Mouse (Mus musculus) heart, embryonic 11.5 days (tissue): Measurements from ENCODE around the gene Slc30a3. TPM values are rescaled to one million over a fixed set of nuclear protein-coding genes. Genes with fewer than 3 reads are reported as not detected.

ENCODE experiments used
- ATAC-seq: fragments of 200-750 bp; cut with Nextera tagmentation; replicated peaks from 2 replicates; pipeline ENCODE4 v1.8.0; 2017; ENCODE audit warnings: moderate library complexity; ENCODE audit not compliant: insufficient number of reproducible peaks, low FRiP score, low TSS enrichment
- H3K27ac ChIP-seq: fragments of 300-500 bp; sonication (generic); 2 replicates; pipeline ENCODE4 v1.5.1; 2014; ENCODE audit warnings: mild to moderate bottlenecking, low read depth, low read length
- H3K27me3 ChIP-seq: fragments of 300-500 bp; sonication (generic); 2 replicates; pipeline ENCODE4 v1.6.1; 2014; ENCODE audit warnings: mild to moderate bottlenecking, low read length, mixed read lengths; ENCODE audit not compliant: control insufficient read depth, insufficient read depth
- H3K36me3 ChIP-seq: fragments of 300-500 bp; sonication (generic); 2 replicates; pipeline ENCODE4 v1.6.1; 2014; ENCODE audit warnings: mild to moderate bottlenecking, low read length, moderate library complexity, mixed read lengths; ENCODE audit not compliant: control insufficient read depth, insufficient read depth
- H3K4me1 ChIP-seq: fragments of 300-500 bp; sonication (generic); 2 replicates; pipeline ENCODE4 v1.6.1; 2014; ENCODE audit warnings: low read length; ENCODE audit not compliant: control insufficient read depth, insufficient read depth
- H3K4me2 ChIP-seq: fragments of 300-500 bp; sonication (generic); 2 replicates; pipeline ENCODE4 v1.6.1; 2014; ENCODE audit warnings: mild to moderate bottlenecking, moderate library complexity
- H3K4me3 ChIP-seq: fragments of 300-500 bp; sonication (generic); 2 replicates; pipeline ENCODE4 v1.5.1; 2014; ENCODE audit warnings: low read depth, low read length
- H3K9ac ChIP-seq: fragments of 300-500 bp; sonication (generic); 2 replicates; pipeline ENCODE4 v1.6.1; 2014; ENCODE audit warnings: mild to moderate bottlenecking, low read depth, low read length, moderate library complexity
- H3K9me3 ChIP-seq: fragments of 300-500 bp; sonication (generic); replicated peaks from 2 replicates; pipeline ENCODE4 v1.6.1; 2016; ENCODE audit warnings: low read length; ENCODE audit not compliant: control insufficient read depth
- WGBS: fragments of 180-500 bp; shearing (Covaris S2); extraction: QIAGEN DNeasy Blood & Tissue Kit; methylation state at CpG from one replicate; pipeline ENCODE4 v1.1.7; 2014; ENCODE audit not compliant: insufficient replicate concordance; 5-methylcytosine and 5-hydroxymethylcytosine counted together
- polyA plus RNA-seq: library from polyadenylated mRNA; unstranded; fragments of >200 nt; fragmentation: Nextera tagmentation; extraction: Ambion mirVana; gene quantifications from 2 replicates; pipeline ENCODE4 v1.2.1, GENCODE M21; 2014

The Slc30a3 gene
- polyA plus RNA-seq, 1 experiment from 2014 or later, result 0.47 TPM

DNA sequence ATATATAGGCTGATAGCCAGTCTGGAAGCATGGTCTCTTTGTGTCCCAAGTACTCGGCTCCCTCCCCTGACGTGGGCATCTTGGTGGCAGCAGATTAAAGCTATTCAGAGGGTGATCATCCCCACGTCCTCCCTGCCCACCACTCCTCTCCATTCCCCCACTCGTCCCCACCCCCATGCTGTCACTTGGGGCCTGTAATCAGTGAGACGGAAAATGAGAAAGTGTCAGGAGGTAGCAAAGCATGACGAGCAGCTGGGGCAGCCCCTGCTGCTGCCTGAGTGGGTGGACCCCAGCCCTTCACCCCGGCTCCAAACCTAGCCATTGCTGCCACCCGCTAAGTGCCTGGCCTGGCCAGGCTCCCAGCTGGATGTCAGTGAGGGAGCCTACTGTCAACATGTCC is 24.1 kb downstream of the Slc30a3 start:
- no peak overlapping the region for H3K4me3 ChIP-seq
- WGBS, result 5% methylated on average over 7 of the region's 8 CpGs
- H3K9ac ChIP-seq, result no peak overlapping the region; the same call in 1 of the 2 replicates
- no peaks in the 10 kb centered on the region; the same call in 1 of the 2 replicates for H3K36me3 ChIP-seq
- no peak for ATAC-seq
- H3K27me3 ChIP-seq, result peaks cover 16% of the 10 kb centered on the region
- no peaks in the 10 kb centered on the region for H3K9me3 ChIP-seq
- no peak overlapping the region for H3K27ac ChIP-seq
- H3K4me1 ChIP-seq, result peaks cover 20% of the 10 kb centered on the region
- peak overlapping the region; percentile 58 for H3K4me2 ChIP-seq

DNA sequence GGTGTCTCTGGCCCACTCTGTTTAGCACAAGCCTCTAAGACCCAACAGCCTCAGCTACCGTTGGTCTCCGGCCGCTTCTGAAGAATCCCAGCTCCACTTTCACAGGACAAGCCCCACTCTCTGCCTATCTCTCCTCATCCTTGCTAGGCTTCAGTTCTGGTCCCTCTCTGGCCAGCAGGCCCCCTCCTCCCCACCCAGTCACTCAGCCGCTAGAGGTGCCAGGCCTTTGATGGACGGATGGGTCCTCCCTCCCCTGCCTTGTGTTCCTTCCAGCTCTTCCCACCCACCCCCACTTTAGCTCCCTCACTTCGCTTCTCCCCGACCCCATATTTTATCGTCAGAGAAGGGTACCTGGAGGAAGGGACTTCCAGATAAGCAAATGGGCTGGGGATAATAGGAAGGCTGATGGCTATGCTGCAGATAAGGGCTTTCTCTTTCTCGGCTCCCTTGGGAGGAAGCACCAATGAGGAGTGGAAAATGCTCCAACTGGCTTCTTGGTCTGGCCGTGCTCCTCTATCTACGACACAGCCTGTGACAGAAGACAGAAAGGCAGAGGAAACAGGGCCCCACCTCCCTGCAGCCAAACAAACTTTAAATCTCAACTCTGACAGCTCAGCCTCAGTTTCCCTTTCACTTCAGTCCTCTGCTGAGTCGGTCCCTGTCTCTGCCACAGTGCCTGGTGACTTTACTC is 25.0 kb downstream of the Slc30a3 start:
- Histone ChIP-seq H3K4me1 (peaks cover 20% of the 10 kb centered on the region), H3K27ac (peak overlapping the region; percentile 71), H3K9ac (peak overlapping the region; percentile 39), H3K4me2 (peak overlapping the region; percentile 58), H3K4me3 (peak overlapping the region; percentile 23), H3K9me3 (no peaks in the 10 kb centered on the region), H3K36me3 (peaks cover 5% of the 10 kb centered on the region; the same call in 1 of the 2 replicates), H3K27me3 (peaks cover 8% of the 10 kb centered on the region)
- ATAC-seq, result peak; percentile 47
- 8% methylated on average over 12 of the region's 12 CpGs for WGBS

- peak overlapping the region; percentile 39; the same call in 1 of the 2 replicates for H3K9ac ChIP-seq
- peak overlapping the region; percentile 23 for H3K4me3 ChIP-seq
- peaks cover 3% of the 10 kb centered on the region; the same call in 1 of the 2 replicates for H3K27me3 ChIP-seq
- no peak for ATAC-seq
- H3K4me2 ChIP-seq, result peak overlapping the region; percentile 58
- WGBS, result 14% methylated on average over 5 of the region's 5 CpGs
- H3K27ac ChIP-seq, result peak overlapping the region; percentile 71
- H3K36me3 ChIP-seq, result peaks cover 6% of the 10 kb centered on the region
- H3K9me3 ChIP-seq, result no peaks in the 10 kb centered on the region
- H3K4me1 ChIP-seq, result peaks cover 20% of the 10 kb centered on the region
Observed at GRCm38 (mm10) chr5:31082355-31082754, 25.7 kb downstream of the Slc30a3 start.

GRCm38 (mm10) chr5:31081386-31081785 is 26.7 kb downstream of the Slc30a3 start:
- no peak overlapping the region for H3K4me2 ChIP-seq
- peaks cover 13% of the 10 kb centered on the region for H3K36me3 ChIP-seq
- no peak overlapping the region for H3K27ac ChIP-seq
- no peaks in the 10 kb centered on the region for H3K9me3 ChIP-seq
- H3K4me3 ChIP-seq, result no peak overlapping the region
- peaks cover 17% of the 10 kb centered on the region for H3K4me1 ChIP-seq
- no peak overlapping the region for H3K9ac ChIP-seq
- H3K27me3 ChIP-seq, result peaks cover 3% of the 10 kb centered on the region; the same call in 1 of the 2 replicates
- no peak for ATAC-seq
- 72% methylated on average over 3 of the region's 3 CpGs for WGBS

DNA sequence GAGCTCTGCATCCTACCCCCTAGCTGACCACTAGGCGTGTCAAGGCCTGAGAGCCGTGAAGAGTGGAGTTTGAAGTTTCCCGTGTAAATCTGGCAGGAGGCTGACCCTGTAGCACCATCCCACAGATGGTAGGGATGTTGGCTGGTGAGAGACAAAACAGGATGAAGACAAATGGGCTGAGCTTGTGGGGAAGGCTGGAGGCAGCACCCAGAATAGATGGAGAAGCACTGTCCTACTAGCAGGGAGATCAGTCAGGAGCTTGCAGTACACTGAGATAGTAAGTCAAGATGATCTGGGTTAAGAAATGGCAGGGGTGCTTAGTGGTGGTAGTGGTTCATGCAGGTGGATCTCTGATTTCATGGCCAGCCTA is 27.3 kb downstream of the Slc30a3 start:
- WGBS, result 61% methylated on average over 3 of the region's 3 CpGs
- ATAC-seq, result no peak
- peaks cover 17% of the 10 kb centered on the region for H3K4me1 ChIP-seq
- no peak overlapping the region for H3K4me3 ChIP-seq
- H3K27me3 ChIP-seq, result no peaks in the 10 kb centered on the region
- no peak overlapping the region for H3K27ac ChIP-seq
- no peak overlapping the region for H3K9ac ChIP-seq
- peaks cover 13% of the 10 kb centered on the region for H3K36me3 ChIP-seq
- H3K4me2 ChIP-seq, result no peak overlapping the region
- no peaks in the 10 kb centered on the region for H3K9me3 ChIP-seq

GRCm38 (mm10) chr5:31080059-31080794 is 27.8 kb downstream of the Slc30a3 start:
- no peak overlapping the region for H3K9ac ChIP-seq
- H3K36me3 ChIP-seq, result peaks cover 15% of the 10 kb centered on the region
- no peak for ATAC-seq
- no peak overlapping the region for H3K4me3 ChIP-seq
- H3K27ac ChIP-seq, result no peak overlapping the region
- peaks cover 17% of the 10 kb centered on the region for H3K4me1 ChIP-seq
- no peaks in the 10 kb centered on the region for H3K9me3 ChIP-seq
- H3K27me3 ChIP-seq, result no peaks in the 10 kb centered on the region
- 78% methylated on average over 13 of the region's 13 CpGs for WGBS
- H3K4me2 ChIP-seq, result no peak overlapping the region

DNA sequence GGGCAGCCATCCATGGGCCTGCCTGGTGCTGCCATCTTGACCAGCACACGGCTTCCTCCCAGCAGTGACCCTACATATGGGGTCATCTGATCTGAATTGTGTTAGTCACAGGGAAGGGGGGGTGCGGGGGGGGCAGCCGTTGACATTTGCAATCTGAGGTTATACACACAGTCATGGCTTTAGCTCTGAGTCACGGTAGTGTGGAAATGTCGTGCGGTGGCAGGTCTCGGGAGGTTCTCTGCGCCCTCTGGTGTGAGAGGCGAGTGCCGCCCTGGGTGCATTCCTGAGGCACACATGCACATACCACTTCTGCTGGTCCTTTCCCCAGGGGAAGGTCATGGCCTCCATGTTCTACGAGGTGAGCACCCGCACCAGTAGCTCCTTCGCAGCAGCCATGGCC is 31.7 kb downstream of the Slc30a3 start:
- Histone ChIP-seq H3K9me3 (no peaks in the 10 kb centered on the region), H3K9ac (no peak overlapping the region), H3K36me3 (peaks cover 37% of the 10 kb centered on the region), H3K4me2 (no peak overlapping the region), H3K4me1 (no peaks in the 10 kb centered on the region), H3K4me3 (no peak overlapping the region), H3K27me3 (no peaks in the 10 kb centered on the region), H3K27ac (no peak overlapping the region)
- WGBS, result 78% methylated on average over 13 of the region's 13 CpGs
- ATAC-seq, result no peak

GRCm38 (mm10) chr5:31073176-31073575 is 34.9 kb downstream of the Slc30a3 start:
- 90% methylated on average over 12 of the region's 12 CpGs for WGBS
- Histone ChIP-seq H3K9me3 (no peaks in the 10 kb centered on the region), H3K36me3 (peaks cover 58% of the 10 kb centered on the region), H3K27me3 (no peaks in the 10 kb centered on the region), H3K27ac (no peak overlapping the region), H3K4me3 (no peak overlapping the region), H3K4me1 (no peaks in the 10 kb centered on the region), H3K4me2 (no peak overlapping the region), H3K9ac (no peak overlapping the region)
- ATAC-seq, result no peak
